Mouse (Mus musculus) liver, embryonic 12.5 days (tissue): ENCODE measurements around the gene Hcn2. TPM values are rescaled to one million over a fixed set of nuclear protein-coding genes. Genes with fewer than 3 reads are reported as not detected.
A peak's percentile ranks its signal among the peaks of the same experiment; 100 is the strongest.
"Not testable (repeated sequence)": the region's sequence is repeated elsewhere in the genome, so short reads cannot be mapped to it uniquely, and the experiment has no call there.

ENCODE experiments used
- ATAC-seq: fragments of 200-750 bp; cut with Nextera tagmentation; 2 replicates; pipeline ENCODE4 v1.8.0; 2017; ENCODE audit warnings: moderate number of reproducible peaks, mild to moderate bottlenecking, moderate library complexity
- H3K27ac ChIP-seq: fragments of 300-500 bp; sonication (generic); 2 replicates; pipeline ENCODE4 v1.5.1; 2016; ENCODE audit warnings: mild to moderate bottlenecking
- H3K27me3 ChIP-seq: fragments of 300-500 bp; sonication (generic); replicated peaks from 2 replicates; pipeline ENCODE4 v1.6.1; 2016; ENCODE audit warnings: mild to moderate bottlenecking, moderate library complexity
- H3K36me3 ChIP-seq: fragments of 300-500 bp; sonication (generic); 2 replicates; pipeline ENCODE4 v1.6.1; 2016; ENCODE audit warnings: mild to moderate bottlenecking, moderate library complexity
- H3K4me1 ChIP-seq: fragments of 300-500 bp; sonication (generic); 2 replicates; pipeline ENCODE4 v1.6.1; 2016
- H3K4me2 ChIP-seq: fragments of 300-500 bp; sonication (generic); 2 replicates; pipeline ENCODE4 v1.6.1; 2016; ENCODE audit warnings: mild to moderate bottlenecking, moderate library complexity
- H3K4me3 ChIP-seq: fragments of 300-500 bp; sonication (generic); 2 replicates; pipeline ENCODE4 v1.5.1; 2016; ENCODE audit warnings: mild to moderate bottlenecking, moderate library complexity
- H3K9ac ChIP-seq: fragments of 300-500 bp; sonication (generic); 2 replicates; pipeline ENCODE4 v1.6.1; 2016; ENCODE audit warnings: mild to moderate bottlenecking, moderate library complexity
- H3K9me3 ChIP-seq: fragments of 300-500 bp; sonication (generic); replicated peaks from 2 replicates; pipeline ENCODE4 v1.6.1; 2016; ENCODE audit warnings: mild to moderate bottlenecking, moderate library complexity
- WGBS: fragments of 180-500 bp; shearing (Covaris S2); methylation state at CpG from one replicate; pipeline ENCODE4 v1.1.7; 2016; ENCODE audit not compliant: insufficient replicate concordance; 5-methylcytosine and 5-hydroxymethylcytosine counted together
- polyA plus RNA-seq: library from polyadenylated mRNA; unstranded; fragments of >200 nt; fragmentation: Nextera tagmentation; extraction: Ambion mirVana; gene quantifications from 2 replicates; pipeline ENCODE4 v1.2.1, GENCODE M21; 2016

Gene Hcn2
- polyA plus RNA-seq, 1 experiment from 2014 or later: 0.11 TPM

DNA sequence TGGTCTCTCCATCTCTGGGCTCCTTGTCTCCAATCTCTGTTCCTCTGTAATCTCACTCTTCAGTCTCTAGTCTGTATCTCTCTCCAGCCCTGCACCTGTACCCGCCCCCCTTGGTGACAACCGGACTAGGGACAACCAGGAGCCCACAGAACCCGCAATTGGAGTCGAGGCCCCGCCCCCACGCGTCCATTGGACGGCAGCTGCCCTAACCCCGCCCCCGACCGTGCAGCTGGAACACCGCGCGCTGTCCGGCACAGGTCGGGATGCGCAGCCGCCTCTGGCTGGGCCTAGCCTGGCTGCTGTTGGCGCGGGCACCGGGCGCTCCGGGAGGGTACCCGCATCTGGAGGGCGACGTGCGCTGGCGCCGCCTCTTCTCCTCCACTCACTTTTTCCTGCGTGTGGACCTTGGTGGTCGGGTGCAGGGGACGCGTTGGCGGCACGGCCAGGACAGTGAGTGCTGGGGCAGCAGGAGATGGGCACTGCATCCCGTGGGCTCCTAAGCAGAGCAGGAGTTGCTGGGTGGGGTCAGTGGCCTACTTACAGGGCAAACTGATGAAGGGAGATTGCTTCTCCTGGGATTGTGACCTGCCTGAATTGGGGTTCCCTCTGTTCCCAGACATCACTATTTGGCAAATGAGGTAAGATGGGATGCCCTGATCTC lies 38.6 kb downstream of the Hcn2 start, which contains the start of gene Fgf22:
Fgf22 (plus strand) TSS at position 221 of the 661 bp plus-strand sequence.
- H3K36me3 ChIP-seq: peaks cover 42% of the 10 kb centered on the region
- no peak within 1 kb of the TSS for H3K27ac ChIP-seq
- H3K4me1 ChIP-seq: peaks cover 14% of the 10 kb centered on the region
- ATAC-seq: peak; percentile 85
- H3K9ac ChIP-seq: peak within 1 kb of the TSS; percentile 50
- H3K9me3 ChIP-seq: no peaks in the 10 kb centered on the region
- peaks cover 23% of the 10 kb centered on the region for H3K27me3 ChIP-seq
- peak within 1 kb of the TSS; percentile 74 for H3K4me2 ChIP-seq
- WGBS: 7% methylated on average over 36 of the region's 36 CpGs
- peak within 1 kb of the TSS; percentile 35 for H3K4me3 ChIP-seq

DNA sequence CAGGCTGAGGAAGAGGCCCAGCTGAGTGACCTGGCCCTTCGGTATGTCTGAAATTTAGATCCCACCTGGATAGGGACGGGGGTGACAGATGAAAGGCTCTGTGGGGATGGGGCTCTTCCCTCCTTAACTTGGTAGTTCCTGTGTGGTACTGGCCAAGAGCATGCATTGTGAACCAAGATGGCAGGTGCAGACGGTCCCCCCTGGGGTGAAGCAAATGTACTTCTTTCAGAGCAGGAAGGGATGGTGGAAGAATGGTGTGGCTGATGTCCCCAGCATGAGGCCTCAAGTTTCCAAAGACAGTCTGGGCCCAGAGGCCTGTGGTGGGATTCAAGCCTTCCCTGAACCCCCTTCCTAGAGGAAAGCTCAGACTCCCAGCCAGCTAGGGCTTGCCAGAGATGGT lies 39.4 kb downstream of the Hcn2 start:
- H3K4me2 ChIP-seq: no peak overlapping the region
- WGBS: 64% methylated on average over 3 of the region's 3 CpGs
- no peak overlapping the region for H3K27ac ChIP-seq
- H3K27me3 ChIP-seq: peaks cover 23% of the 10 kb centered on the region
- peaks cover 13% of the 10 kb centered on the region for H3K4me1 ChIP-seq
- no peaks in the 10 kb centered on the region for H3K9me3 ChIP-seq
- no peak overlapping the region for H3K9ac ChIP-seq
- ATAC-seq: no peak
- no peak overlapping the region for H3K4me3 ChIP-seq
- peaks cover 51% of the 10 kb centered on the region for H3K36me3 ChIP-seq

DNA sequence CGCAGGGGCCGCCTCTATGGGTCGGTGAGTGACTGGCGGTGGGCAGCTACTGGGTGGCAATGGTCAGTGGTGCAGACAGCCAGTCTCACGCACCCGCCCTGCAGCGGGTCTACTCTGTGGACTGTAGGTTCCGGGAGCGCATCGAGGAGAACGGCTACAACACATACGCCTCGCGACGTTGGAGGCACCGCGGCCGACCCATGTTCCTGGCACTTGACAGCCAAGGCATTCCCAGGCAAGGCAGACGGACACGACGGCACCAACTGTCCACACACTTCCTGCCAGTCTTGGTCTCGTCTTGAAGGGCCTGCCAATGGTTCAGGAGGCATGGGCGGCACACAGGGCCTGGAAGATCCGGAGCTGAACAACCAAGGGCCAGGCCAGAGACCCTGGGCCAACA lies 40.2 kb downstream of the Hcn2 start:
- no peak overlapping the region for H3K27ac ChIP-seq
- H3K4me1 ChIP-seq: peaks cover 13% of the 10 kb centered on the region
- ATAC-seq: no peak
- H3K9ac ChIP-seq: no peak overlapping the region
- 89% methylated on average over 24 of the region's 24 CpGs for WGBS
- H3K27me3 ChIP-seq: peaks cover 18% of the 10 kb centered on the region
- no peaks in the 10 kb centered on the region for H3K9me3 ChIP-seq
- peaks cover 59% of the 10 kb centered on the region for H3K36me3 ChIP-seq
- no peak overlapping the region for H3K4me3 ChIP-seq
- no peak overlapping the region for H3K4me2 ChIP-seq

DNA sequence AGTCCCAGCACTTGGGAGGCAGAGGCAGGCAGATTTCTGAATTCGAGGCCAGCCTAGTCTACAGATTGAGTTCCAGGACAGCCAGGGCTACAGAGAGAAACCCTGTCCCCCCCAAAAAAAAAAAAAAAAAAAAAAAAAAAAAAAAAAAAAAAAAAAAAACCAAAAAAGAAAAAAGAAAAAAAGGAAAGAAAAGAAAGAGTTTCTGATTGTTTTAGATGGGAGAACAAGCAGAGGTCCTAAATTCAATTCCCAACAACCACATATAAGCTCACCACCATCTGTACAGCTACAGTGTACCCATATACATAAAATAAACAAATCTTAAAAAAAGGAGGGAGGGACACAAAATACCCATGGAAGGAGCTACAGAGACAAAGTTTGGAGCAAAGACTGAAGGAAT lies 43.2 kb downstream of the Hcn2 start:
- peaks cover 13% of the 10 kb centered on the region; the same call in 1 of the 2 replicates for H3K27me3 ChIP-seq
- 76% methylated on average over 1 of the region's 1 CpGs for WGBS
- not testable (repeated sequence) for H3K4me3 ChIP-seq, H3K9ac ChIP-seq, H3K9me3 ChIP-seq, H3K4me2 ChIP-seq, ATAC-seq, H3K27ac ChIP-seq
- H3K4me1 ChIP-seq: peaks cover 29% of the 10 kb centered on the region
- H3K36me3 ChIP-seq: peaks cover 83% of the 10 kb centered on the region

DNA sequence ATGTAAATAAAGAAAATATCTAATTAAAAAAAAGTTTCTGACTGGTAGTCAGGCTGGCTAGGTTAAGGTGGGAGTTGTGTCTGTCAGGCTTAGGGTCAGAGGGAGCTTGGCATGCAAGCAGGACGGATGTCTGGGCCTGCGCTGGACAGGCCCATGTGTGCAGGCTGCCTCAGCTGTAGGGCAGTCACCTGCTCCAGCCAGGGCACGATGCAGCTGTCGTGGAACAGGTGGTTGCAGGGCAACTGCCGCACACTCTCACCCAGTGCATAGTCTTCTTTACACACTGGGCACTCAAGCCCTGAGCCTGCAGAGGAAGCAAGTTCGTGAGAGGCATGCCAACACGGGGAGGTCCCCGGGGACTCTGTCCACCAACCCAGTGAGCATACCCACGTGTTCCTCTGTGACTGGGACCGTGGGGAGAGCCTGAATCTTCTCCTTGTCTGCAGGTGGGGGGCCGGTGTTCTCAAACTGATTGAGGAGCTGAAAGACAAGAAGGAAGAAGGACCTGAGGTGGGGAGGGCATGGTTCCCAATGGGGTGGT lies 44.2 kb downstream of the Hcn2 start:
- Histone ChIP-seq H3K4me1 (peaks cover 29% of the 10 kb centered on the region), H3K36me3 (peaks cover 86% of the 10 kb centered on the region), H3K9ac (no peak overlapping the region), H3K27me3 (peaks cover 6% of the 10 kb centered on the region; the same call in 1 of the 2 replicates), H3K27ac (no peak overlapping the region), H3K4me3 (no peak overlapping the region), H3K9me3 (no peaks in the 10 kb centered on the region), H3K4me2 (no peak overlapping the region)
- WGBS: 80% methylated on average over 11 of the region's 11 CpGs
- ATAC-seq: no peak

DNA sequence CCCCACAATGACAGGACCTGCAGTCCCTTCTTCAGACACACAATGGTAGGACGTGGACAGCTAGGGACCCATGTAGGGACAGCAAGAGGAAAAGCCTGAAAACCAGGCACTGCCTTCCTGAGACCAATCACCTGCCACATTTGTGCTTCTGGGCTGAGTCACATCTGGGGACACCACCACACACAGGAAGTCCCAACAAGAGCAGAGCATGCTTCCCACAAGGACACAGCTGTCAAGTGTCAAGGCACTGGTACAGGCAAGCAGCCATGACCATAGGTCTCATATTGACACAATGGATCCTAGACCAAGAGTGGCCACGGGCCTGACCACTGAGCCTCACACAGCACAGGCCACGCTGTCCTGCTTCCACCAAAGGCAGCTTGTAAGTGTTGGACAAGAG lies 46.4 kb downstream of the Hcn2 start:
- Histone ChIP-seq H3K36me3 (peaks cover 64% of the 10 kb centered on the region), H3K4me1 (peaks cover 43% of the 10 kb centered on the region), H3K4me3 (no peak overlapping the region), H3K27ac (no peak overlapping the region), H3K27me3 (no peaks in the 10 kb centered on the region), H3K9ac (no peak overlapping the region), H3K9me3 (no peaks in the 10 kb centered on the region), H3K4me2 (no peak overlapping the region)
- ATAC-seq: no peak
- WGBS: 78% methylated on average over 3 of the region's 3 CpGs

DNA sequence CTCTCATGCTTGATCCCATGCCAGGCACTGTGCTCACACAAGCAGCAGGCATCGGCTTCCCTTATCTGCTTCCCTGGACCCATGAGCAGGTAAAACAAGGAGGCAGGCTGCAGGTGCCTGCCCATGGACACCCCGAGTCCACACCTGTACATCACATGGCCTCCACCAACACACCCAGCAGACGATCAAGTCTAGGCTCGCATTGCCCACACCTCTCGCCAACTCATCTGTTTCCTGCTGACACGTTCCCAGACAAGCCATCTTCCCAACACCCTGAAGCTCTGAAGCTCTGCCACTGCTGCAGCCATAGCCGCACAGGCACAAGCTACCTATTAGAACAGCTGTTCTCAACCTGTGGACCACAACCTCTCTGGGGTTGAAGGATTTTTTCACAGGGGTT lies 47.8 kb downstream of the Hcn2 start:
- H3K4me3 ChIP-seq: no peak overlapping the region
- peak overlapping the region; percentile 0; the same call in 1 of the 2 replicates for H3K4me2 ChIP-seq

DNA sequence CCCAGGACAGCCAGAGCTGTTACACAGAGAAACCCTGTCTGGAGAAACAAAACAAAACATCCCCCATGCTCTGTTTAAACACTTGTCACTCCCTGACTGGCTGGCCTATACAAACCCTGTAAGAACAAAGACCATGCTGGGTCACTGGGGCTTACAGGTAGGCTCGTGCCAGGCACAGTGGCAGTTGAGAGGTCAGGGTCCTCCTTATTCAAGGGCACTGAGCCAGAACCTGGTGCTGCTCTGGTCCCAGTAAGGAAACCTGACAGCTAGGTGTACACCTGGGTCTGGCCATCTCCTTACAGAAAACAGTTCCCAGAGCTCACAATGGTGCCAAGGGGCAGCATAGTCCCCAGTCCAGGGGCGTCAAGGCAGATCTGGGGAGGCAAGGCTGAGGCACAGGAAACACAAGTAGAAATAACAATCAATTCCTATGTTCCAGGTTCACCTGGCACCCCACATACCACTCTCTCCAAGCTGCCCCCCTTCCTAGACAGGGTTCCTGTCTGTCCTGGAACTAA lies 48.9 kb downstream of the Hcn2 start:
- WGBS: 73% methylated on average over 2 of the region's 2 CpGs
- no peaks in the 10 kb centered on the region for H3K9me3 ChIP-seq
- H3K4me2 ChIP-seq: peak overlapping the region; percentile 89
- H3K9ac ChIP-seq: peak overlapping the region; percentile 94
- H3K27me3 ChIP-seq: peaks cover under 1% of the 10 kb centered on the region; the same call in 1 of the 2 replicates
- peak overlapping the region; percentile 91 for H3K4me3 ChIP-seq
- peaks cover 42% of the 10 kb centered on the region for H3K36me3 ChIP-seq
- no peak for ATAC-seq
- peaks cover 52% of the 10 kb centered on the region for H3K4me1 ChIP-seq
- H3K27ac ChIP-seq: peak overlapping the region; percentile 86; the same call in 1 of the 2 replicates

More for the DNA sequence above, 47.8 kb downstream of the Hcn2 start:
- no peaks in the 10 kb centered on the region for H3K27me3 ChIP-seq
- H3K9me3 ChIP-seq: no peaks in the 10 kb centered on the region
- no peak overlapping the region for H3K27ac ChIP-seq
- 60% methylated on average over 7 of the region's 7 CpGs for WGBS
- H3K4me1 ChIP-seq: peaks cover 52% of the 10 kb centered on the region
- peaks cover 51% of the 10 kb centered on the region for H3K36me3 ChIP-seq
- ATAC-seq: no peak
- H3K9ac ChIP-seq: no peak overlapping the region

DNA sequence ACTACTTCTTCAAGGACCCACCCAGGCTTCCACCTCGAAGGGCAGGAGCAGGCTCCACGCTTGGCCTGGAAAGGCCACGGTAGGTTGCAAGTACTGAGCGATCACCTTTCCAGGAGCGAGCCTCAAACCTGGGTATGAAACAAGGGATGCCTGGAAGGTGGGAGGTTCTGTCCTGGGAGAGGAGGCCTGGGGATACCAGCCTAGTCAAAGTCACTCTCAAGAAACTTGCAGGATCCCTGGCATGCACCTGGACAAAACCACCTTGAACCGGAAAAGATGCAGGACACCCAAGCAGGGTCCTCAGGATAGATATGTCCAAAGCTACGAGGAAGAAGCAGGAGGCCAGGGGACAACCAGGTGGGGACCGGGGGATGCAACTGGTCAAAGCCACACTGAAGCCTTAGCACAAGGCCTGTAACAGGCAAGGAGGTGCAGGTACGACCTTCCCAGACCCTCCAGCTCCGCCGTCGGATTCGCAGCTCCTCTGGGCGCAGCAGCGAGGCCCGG lies 49.6 kb downstream of the Hcn2 start:
- H3K27me3 ChIP-seq: peaks cover 7% of the 10 kb centered on the region
- peak overlapping the region; percentile 89 for H3K4me2 ChIP-seq
- H3K27ac ChIP-seq: peak overlapping the region; percentile 86
- H3K4me3 ChIP-seq: peak overlapping the region; percentile 91
- H3K9ac ChIP-seq: peak overlapping the region; percentile 94
- H3K4me1 ChIP-seq: peaks cover 52% of the 10 kb centered on the region
- WGBS: 5% methylated on average over 16 of the region's 16 CpGs
- no peaks in the 10 kb centered on the region for H3K9me3 ChIP-seq
- peaks cover 34% of the 10 kb centered on the region for H3K36me3 ChIP-seq
- ATAC-seq: no peak

DNA sequence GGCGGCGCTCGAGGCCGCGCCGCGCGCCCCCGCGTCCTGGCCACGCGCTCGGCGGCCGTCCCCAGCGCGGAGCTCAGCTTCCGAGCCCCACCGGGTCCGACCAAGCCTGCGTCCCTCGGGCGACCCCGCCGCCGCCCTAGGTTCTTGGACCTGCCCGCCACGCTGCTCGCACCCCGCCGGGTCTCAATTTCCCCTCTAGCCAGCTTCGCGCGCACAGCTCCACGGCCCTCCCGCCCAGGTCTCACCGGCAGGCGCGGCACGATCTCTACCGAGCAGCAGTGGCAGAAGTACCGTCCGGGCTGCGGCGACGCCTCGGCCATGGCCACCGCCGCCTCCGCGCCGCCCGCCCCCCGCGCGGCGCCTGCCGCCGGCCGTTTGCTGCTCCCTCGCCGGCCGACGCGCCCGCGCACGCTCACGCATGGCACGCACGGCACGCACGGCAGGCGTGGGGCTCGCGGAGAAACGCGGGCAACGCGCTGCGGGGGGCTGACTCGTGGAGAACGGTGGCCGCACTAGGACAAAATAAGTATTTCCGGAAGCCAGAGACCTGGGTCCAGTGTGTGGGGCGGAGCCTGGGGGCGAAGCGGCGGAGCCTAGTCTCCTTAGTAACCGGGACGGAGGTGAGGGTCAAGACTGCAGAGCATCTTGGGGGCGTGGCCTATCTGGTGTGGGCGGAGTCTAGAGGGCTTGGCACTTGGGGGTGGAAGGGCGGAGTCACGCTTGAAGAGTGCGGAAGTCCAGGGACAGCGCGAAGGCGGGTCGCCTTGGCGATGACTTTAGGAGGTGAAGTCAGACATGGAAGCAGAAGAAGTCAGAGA lies 50.3 kb downstream of the Hcn2 start, which contains the start of gene Rnf126:
Rnf126 (minus strand) TSS at position 445 of the 818 bp plus-strand sequence.
- peak; percentile 91 for ATAC-seq

DNA sequence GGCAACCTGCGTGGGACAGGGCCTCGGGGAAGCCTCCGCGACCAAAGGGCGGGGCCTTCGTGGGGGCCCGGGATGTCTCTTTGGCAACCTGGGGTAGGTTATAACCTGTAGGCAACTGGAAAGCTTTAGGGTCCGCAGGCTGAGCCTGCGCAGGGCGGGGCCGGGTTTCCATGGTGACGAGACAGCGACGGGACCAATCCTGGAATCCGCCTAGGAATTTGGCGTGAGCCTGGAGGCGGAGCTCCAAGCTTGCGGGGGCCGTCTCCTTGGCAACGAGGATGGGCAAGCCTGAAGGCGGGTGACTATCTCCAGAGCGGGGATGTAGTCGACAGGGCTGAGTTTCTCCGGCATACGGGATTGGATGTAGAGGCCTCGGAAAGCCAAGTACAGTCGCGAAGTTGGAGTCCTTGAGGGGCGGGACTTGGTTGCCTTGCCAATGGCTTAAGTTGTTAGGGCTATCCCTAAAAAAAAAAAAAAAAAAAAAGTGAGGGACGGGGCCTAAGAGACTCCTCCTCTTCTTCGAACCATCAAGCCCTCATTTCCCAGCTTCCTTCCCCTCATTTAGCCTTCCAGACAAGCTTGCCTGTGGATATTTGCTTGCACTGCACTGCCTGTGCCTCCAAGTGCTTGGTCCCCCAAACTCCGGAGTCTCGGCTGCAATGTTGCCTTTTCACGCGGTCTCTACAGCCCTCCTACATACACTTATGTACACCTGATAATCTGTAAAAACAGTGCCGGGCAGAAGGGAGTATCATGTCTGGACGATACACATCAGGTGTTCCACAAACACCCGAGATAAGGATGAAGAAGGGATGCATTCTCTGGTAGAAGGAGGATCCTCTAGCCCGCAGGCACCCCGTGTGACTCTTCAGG lies 51.2 kb downstream of the Hcn2 start:
- 12% methylated on average over 39 of the region's 40 CpGs for WGBS
- Histone ChIP-seq H3K36me3 (peaks cover 19% of the 10 kb centered on the region), H3K27ac (peak overlapping the region; percentile 86), H3K4me2 (peak overlapping the region; percentile 89), H3K27me3 (peaks cover 14% of the 10 kb centered on the region), H3K9me3 (peaks cover 5% of the 10 kb centered on the region), H3K4me1 (peaks cover 52% of the 10 kb centered on the region), H3K9ac (peak overlapping the region; percentile 69), H3K4me3 (peak overlapping the region; percentile 91)
- peak; percentile 49 for ATAC-seq

More for the DNA sequence above, 50.3 kb downstream of the Hcn2 start, which contains the start of gene Rnf126:
- Histone ChIP-seq H3K27me3 (peaks cover 8% of the 10 kb centered on the region), H3K36me3 (peaks cover 28% of the 10 kb centered on the region), H3K4me3 (peak within 1 kb of the TSS; percentile 91), H3K9me3 (no peaks in the 10 kb centered on the region), H3K27ac (peak within 1 kb of the TSS; percentile 86), H3K4me2 (peak within 1 kb of the TSS; percentile 89), H3K9ac (peak within 1 kb of the TSS; percentile 94), H3K4me1 (peaks cover 52% of the 10 kb centered on the region)
- WGBS: under 1% methylated on average over 92 of the region's 101 CpGs
